Mouse (Mus musculus) small intestine, adult 2 months (tissue): ENCODE measurements around the gene Ffar4. TPM values are rescaled to one million over a fixed set of nuclear protein-coding genes. Genes with fewer than 3 reads are reported as not detected.

ENCODE experiments used
- H3K27ac ChIP-seq: fragments of 200-500 bp; 2 replicates; pipeline ENCODE4 v1.5.1; 2012; ENCODE audit warnings: low read depth, low read length, control low read depth, inconsistent platforms; ENCODE audit not compliant: insufficient read depth
- H3K27me3 ChIP-seq: fragments of 200-500 bp; 2 replicates; pipeline ENCODE4 v1.6.1; 2012; ENCODE audit warnings: mild to moderate bottlenecking, moderate library complexity, low read length, inconsistent platforms; ENCODE audit not compliant: control insufficient read depth, insufficient read depth
- H3K36me3 ChIP-seq: fragments of 200-500 bp; 2 replicates; pipeline ENCODE4 v1.6.1; 2012; ENCODE audit warnings: mild to moderate bottlenecking, low read length, control low read depth, inconsistent platforms; ENCODE audit not compliant: control insufficient read depth, insufficient read depth
- H3K4me1 ChIP-seq: fragments of 200-500 bp; 2 replicates; pipeline ENCODE4 v1.6.1; 2012; ENCODE audit warnings: low read length, inconsistent platforms, mixed read lengths; ENCODE audit not compliant: control insufficient read depth, insufficient read depth, insufficient read length
- H3K4me3 ChIP-seq: fragments of 200-500 bp; 2 replicates; pipeline ENCODE4 v1.5.1; 2012; ENCODE audit warnings: low read depth, mild to moderate bottlenecking, control low read depth, inconsistent platforms, low read length, moderate library complexity
- CTCF ChIP-seq: fragments of 200-500 bp; IDR thresholded peaks from 2 replicates; pipeline ENCODE4 v1.5.1; 2012; ENCODE audit warnings: low read depth, mild to moderate bottlenecking, control low read depth, inconsistent platforms, low read length, moderate library complexity, mixed read lengths; ENCODE audit not compliant: insufficient replicate concordance, insufficient read length; ENCODE audit errors: extremely low read depth
- POLR2A ChIP-seq: fragments of 200-500 bp; IDR thresholded peaks from 2 replicates; pipeline ENCODE4 v1.6.1; 2012; ENCODE audit warnings: low read depth, mild to moderate bottlenecking, control low read depth, inconsistent platforms, low read length, moderate library complexity
- WGBS: fragments of 180-500 bp; shearing (Covaris S2); methylation state at CpG from one replicate; pipeline ENCODE4 v1.1.7; 2018; 5-methylcytosine and 5-hydroxymethylcytosine counted together
- polyA plus RNA-seq: library from polyadenylated mRNA; depleted of rRNA; stranded (reverse); fragments of >200 nt; gene quantifications from 2 replicates; pipeline ENCODE4 v1.2.3, GENCODE M21; 2012

Gene Ffar4
- polyA plus RNA-seq, 1 experiment: 7.1 TPM

GRCm38 (mm10) chr19:38096231-38096630 lies 640 bp upstream of the Ffar4 start:
- H3K27ac ChIP-seq: no peak overlapping the region
- no peak overlapping the region for H3K4me3 ChIP-seq
- WGBS: 63% methylated on average over 4 of the region's 4 CpGs
- H3K27me3 ChIP-seq: no peaks in the 10 kb centered on the region
- H3K36me3 ChIP-seq: no peaks in the 10 kb centered on the region
- H3K4me1 ChIP-seq: peaks cover 6% of the 10 kb centered on the region
- TF ChIP-seq CTCF (no peak), POLR2A (no peak)

- Histone ChIP-seq H3K4me3 (no peak overlapping the region), H3K27ac (no peak overlapping the region), H3K4me1 (peaks cover 5% of the 10 kb centered on the region; the same call in 1 of the 2 replicates), H3K27me3 (no peaks in the 10 kb centered on the region), H3K36me3 (no peaks in the 10 kb centered on the region)
- 31% methylated on average over 4 of the region's 4 CpGs for WGBS
- no peak for TF ChIP-seq CTCF
- TF ChIP-seq POLR2A: no peak
Measured at GRCm38 (mm10) chr19:38107871-38108270, 11.0 kb downstream of the Ffar4 start.

- Histone ChIP-seq H3K27me3 (no peaks in the 10 kb centered on the region), H3K4me3 (no peak overlapping the region), H3K27ac (no peak overlapping the region), H3K36me3 (no peaks in the 10 kb centered on the region), H3K4me1 (peaks cover 11% of the 10 kb centered on the region; the same call in 1 of the 2 replicates)
- 91% methylated on average over 15 of the region's 15 CpGs for WGBS
- TF ChIP-seq POLR2A (no peak), CTCF (no peak)
Measured at GRCm38 (mm10) chr19:38109506-38110242, 12.8 kb downstream of the Ffar4 start.

- H3K27me3 ChIP-seq: no peaks in the 10 kb centered on the region
- TF ChIP-seq POLR2A (no peak), CTCF (no peak)
- no peak overlapping the region for H3K27ac ChIP-seq
- H3K36me3 ChIP-seq: no peaks in the 10 kb centered on the region
- 85% methylated on average over 8 of the region's 8 CpGs for WGBS
- H3K4me1 ChIP-seq: peaks cover 11% of the 10 kb centered on the region; the same call in 1 of the 2 replicates
- H3K4me3 ChIP-seq: no peak overlapping the region
Measured at GRCm38 (mm10) chr19:38111056-38111455, 14.2 kb downstream of the Ffar4 start.

GRCm38 (mm10) chr19:38112575-38112974 lies 15.7 kb downstream of the Ffar4 start:
- Histone ChIP-seq H3K27me3 (no peaks in the 10 kb centered on the region), H3K4me1 (peaks cover 8% of the 10 kb centered on the region; the same call in 1 of the 2 replicates), H3K4me3 (no peak overlapping the region), H3K27ac (no peak overlapping the region), H3K36me3 (no peaks in the 10 kb centered on the region)
- WGBS: 16% methylated on average over 4 of the region's 4 CpGs
- no peak for TF ChIP-seq CTCF
- no peak for TF ChIP-seq POLR2A

GRCm38 (mm10) chr19:38114834-38115491 lies 18.1 kb downstream of the Ffar4 start:
- no peaks in the 10 kb centered on the region for H3K36me3 ChIP-seq
- H3K4me1 ChIP-seq: peaks cover 8% of the 10 kb centered on the region; the same call in 1 of the 2 replicates
- no peak overlapping the region for H3K4me3 ChIP-seq
- no peak overlapping the region for H3K27ac ChIP-seq
- TF ChIP-seq CTCF: no peak
- no peak for TF ChIP-seq POLR2A
- no peaks in the 10 kb centered on the region for H3K27me3 ChIP-seq
- 87% methylated on average over 7 of the region's 7 CpGs for WGBS

- H3K27ac ChIP-seq: no peak overlapping the region
- H3K27me3 ChIP-seq: peaks cover 16% of the 10 kb centered on the region
- 88% methylated on average over 5 of the region's 5 CpGs for WGBS
- H3K36me3 ChIP-seq: no peaks in the 10 kb centered on the region
- TF ChIP-seq CTCF: no peak
- TF ChIP-seq POLR2A: no peak
- H3K4me3 ChIP-seq: no peak overlapping the region
- H3K4me1 ChIP-seq: no peaks in the 10 kb centered on the region
Measured at GRCm38 (mm10) chr19:38120123-38120760, 23.4 kb downstream of the Ffar4 start.
